Mouse (Mus musculus) CD8-positive naive resting alpha-beta T cell, adult 2 months (primary cell): ENCODE data around the gene Camta1.

Experiments
- DNase-seq, 2 experiments: peaks; one replicate each; pipeline ENCODE4 v3.0.0; 2022; ENCODE audit warnings: low read depth in 2 of 2, low spot score in 2 of 2

Gene Camta1

DNA sequence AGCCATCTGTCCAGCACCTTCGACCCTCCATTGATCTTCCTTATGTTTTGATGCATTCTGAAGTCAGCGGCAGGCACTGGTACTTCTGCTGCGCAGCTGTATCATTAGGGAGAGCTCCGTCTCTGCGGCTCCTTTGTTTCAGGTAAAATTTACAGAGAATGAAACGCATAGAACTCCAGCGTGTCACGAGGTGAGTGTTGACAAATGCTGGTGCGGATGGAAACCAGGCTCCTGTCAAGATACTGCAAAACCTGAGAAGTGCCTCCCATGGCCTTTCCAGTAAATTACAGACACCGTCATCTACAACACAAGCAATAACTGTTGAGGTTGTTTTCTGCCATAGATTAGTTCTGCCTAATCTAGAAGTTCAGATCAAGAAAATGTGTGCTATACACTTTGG is 328.2 kb downstream of the Camta1 start:
- no peak for DNase-seq

- DNase-seq, result no peak
Measured at GRCm38 (mm10) chr4:151528436-151528835, 333.2 kb downstream of the Camta1 start.

- no peak for DNase-seq
Measured at GRCm38 (mm10) chr4:151527763-151528162, 333.9 kb downstream of the Camta1 start.

GRCm38 (mm10) chr4:151520103-151520502 is 341.6 kb downstream of the Camta1 start:
- no peak for DNase-seq

DNA sequence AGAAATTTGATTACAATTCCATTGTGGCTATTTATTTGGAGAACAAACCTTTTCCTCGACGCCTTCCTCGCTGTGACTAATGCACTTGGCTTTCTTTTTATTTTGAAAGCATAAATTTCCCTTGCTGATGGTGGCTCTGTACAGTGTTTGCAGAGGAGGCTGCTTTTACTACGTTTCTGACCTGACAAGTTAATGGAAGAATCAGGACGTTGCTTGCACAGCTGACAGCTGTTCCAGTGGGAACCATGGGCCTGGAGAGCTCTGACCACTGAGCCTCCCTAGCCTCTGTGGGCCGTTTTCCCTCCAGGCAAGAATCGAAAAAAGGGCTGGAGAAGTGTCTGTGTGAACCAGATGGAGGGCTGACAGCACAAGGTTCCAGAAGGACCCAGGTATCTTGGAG is 342.7 kb downstream of the Camta1 start:
- DNase-seq, result no peak

DNA sequence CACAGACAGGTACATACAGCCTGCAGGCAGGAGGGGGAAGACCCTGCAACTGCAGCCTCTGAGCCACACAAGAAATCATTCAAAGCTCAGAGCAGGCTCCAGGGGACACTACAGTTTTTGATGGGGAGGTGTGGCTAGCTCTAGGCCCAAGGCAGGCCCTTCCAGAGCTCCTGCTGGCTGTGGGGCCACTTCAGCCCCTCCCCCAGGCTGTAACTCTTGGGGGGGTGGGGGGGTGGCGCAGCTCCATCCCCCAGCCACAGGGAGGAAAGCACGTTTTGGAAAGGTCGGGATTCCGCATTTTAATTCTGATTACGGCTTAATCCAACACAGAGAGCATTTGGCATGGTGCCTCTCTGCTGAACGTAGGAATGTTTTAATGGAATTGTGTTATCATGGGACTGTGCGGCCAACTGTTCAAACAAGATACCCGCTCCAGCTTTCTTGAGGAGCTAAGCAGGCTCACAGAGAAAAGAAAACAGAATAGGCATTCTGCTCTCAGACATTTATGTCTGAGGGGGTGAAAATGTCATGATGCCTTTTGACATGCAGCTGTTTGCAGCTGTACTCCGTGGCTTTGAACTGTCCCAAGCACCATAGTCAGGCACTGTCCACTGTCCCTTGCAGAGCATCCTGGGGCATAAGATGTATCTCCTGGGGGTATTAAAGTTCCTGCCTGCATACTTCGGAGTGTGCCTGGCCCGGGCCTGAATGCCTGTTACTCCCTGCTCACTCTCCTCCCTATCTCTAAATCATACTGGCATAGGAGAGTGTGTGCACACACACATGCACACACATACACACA is 344.5 kb downstream of the Camta1 start:
- no peak for DNase-seq

DNA sequence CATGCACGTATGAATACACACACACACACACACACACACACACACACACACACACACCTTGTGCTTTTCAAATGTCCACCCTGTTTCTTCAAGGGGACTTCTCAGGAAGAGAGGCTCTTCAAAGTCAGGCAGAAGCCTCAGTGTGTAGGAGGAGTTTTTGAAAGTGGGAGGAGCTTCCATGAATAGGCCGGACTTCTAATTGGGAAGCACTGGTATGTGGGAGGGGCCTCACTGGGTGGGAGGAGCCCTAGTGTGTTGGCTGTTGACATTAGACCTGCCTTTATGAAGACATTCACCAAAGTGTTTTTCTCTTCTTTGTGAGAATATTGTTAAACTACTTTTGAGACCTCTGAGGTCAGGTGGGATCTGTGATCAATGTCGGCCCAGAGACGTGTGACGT is 346.4 kb downstream of the Camta1 start:
- DNase-seq, result no peak

- DNase-seq, result no peak
Measured at GRCm38 (mm10) chr4:151511092-151511491, 350.6 kb downstream of the Camta1 start.

GRCm38 (mm10) chr4:151510417-151510816 is 351.3 kb downstream of the Camta1 start:
- no peak for DNase-seq

DNA sequence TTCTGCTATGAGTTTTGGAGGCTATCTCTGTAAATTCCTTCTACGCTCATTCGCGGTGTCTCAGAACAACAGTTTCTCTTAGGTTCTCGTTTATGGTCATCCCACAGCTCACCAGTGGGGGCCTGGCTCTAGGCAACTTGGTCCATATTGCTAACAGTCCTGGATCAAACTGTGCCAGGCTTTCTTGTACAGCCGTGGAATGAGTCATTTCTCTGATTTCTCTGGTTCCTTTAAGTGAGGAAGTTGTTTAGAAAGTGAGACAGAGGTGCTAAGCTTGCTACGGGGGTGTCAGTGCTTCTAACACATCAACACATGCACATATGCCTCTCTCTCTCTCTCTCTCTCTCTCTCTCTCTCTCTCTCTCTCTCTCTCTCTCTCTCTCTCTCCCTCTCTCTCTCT is 355.0 kb downstream of the Camta1 start:
- no peak for DNase-seq

- no peak for DNase-seq
Measured at GRCm38 (mm10) chr4:151498481-151499276, 363.0 kb downstream of the Camta1 start.

GRCm38 (mm10) chr4:151496581-151496980 is 365.1 kb downstream of the Camta1 start:
- DNase-seq, result no peak

DNA sequence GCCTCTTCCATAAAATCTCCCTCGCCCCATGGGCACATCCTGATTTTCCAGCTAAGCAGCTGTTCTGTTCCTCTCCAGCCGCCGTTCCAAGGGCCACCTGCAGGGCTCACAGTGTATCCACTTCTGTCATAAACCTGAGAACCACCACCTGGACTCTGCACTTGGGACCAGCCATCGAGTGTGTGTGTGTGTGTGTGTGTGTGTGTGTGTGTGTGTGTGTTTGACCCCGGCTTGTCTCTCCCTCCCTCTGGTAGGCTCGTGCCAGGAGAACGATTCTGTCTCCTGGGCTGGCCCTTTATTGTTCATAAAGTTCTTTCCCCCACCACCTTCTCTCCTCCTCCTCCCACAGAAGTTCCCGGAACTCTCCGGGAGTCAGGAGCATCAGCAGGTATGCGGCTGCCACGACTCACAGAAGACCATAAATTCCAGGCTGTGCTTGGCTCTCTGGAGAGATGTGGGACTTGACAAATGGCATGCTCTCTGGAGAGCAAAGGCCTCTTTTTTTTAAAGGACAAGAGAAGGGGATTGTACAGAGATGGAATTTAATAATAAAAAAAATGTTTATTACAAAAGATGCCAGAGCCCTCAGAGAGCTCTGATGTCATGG is 366.3 kb downstream of the Camta1 start:
- no peak for DNase-seq

DNA sequence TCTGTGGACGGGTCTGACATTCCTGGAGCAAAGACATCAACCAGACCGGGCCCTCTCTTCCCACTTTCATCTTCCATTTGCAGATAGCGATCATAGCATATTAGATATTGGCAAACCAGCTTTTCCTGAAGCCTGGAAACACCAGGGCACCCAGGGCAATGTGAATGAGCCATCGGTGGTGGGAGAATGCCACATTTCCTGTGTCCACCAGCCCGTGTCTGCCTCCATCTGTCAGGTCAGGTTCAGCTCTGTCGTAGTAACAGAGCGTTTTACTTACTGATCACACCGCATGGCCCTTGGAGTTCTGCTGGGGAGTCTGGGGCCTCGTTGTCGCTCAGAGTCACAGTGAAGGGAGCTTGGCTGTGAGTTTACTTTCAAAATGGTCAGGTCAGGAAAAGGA is 368.9 kb downstream of the Camta1 start:
- DNase-seq, result no peak

DNA sequence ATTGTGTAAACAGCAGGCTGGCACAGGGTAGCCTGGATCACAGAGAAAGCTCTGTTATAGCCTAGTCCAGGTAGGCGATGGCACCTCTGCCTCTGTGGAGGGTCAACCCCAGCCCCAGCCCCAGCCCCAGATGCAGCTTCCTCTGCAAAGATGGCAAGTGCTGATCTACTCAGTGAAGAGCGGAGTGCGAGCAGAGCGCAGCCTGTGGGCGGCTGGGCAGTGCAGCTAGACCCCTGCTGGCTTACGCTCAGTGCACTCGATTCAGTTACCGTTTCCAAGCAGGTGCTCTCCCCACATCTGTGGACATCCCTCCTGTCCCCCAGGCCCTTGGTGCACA is 377.7 kb downstream of the Camta1 start:
- DNase-seq, result no peak

DNA sequence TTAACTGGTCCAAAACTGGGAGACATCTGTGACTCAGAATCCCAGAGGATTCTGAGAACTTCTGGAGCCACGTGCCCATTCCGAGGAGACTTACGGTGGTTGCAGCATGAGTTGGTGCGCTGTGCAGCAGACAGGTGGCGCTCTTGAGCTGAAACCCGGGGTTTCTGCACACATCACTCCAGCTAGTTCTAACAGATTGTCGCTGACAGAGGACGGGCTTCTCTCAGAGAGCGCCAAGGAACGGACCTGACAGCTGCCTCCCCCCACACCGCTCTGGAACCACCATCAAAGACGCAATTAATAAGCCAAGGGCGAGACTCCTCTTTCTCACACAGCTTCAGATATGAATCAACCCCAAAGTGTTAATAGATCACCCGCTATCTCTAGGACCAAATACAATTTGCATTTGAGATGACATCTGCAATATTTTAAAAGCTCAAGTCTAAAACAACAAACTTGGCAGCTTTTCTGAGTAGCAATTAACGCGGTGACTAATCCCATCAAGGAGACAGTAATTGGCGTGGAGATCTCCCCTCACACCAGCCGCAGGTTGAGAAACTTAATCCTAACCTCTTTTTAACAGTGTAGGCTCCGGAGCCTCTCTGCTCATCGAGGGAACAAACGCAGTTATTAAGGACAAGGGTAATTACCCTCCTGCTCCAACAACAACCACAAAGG is 378.2 kb downstream of the Camta1 start:
- DNase-seq, result no peak

DNA sequence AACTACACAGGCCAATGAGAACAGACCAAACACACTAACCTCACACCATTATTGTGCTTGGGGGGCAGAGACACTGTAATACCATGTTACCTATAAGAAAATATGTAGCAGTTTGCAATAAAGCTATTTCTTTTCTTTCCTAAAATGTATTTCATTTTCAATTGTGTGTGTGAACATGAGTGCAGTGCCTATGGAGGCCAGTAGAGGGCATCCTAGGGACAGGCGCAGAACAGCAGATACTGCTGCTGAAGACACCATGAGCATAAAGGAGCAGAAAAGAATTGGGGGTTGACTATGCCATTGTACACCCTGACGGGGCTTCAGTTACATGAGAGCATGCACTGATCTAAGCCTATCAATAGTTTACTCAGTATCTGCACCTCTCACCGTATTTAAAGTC is 380.7 kb downstream of the Camta1 start:
- no peak for DNase-seq

DNA sequence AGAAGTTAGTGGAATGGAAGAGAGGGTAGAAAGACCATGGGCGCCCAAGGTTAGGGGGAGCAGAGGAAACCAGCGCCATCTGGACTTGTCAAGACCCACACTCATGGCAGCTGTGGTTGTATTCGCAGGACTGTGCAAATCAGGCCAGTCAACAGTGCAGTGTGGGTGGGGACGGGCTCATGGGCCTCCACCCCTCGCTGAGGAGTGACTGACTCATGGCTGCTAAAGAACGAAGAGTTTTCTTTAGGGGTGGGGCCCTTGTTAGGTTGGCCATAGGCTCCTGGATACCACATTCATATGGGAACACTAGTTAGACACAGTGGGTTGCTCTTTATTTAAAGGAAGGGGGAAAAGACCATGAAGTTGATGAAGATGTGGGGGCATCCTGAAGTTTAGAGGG is 383.7 kb downstream of the Camta1 start:
- no peak for DNase-seq

- DNase-seq, result no peak
Measured at GRCm38 (mm10) chr4:151474895-151475470, 386.7 kb downstream of the Camta1 start.

DNA sequence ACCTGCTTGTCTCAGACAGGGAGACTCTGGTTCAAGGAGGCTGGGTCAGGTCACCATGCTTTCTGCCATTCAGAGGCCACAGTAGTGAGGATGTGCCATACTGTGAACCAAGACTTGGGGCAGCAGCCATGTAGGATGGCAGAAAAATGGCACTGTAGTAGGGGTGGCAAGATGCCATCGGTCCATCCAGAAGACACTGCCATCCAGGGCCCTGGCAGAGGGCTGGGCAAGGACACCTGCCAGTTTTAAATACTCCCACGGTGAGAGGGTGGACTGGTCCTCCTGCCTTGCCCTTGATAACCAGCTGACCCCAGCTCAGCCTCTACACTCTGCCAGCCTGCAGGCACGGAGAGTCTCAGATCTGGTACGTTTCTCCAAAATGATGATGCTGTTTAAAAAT is 389.8 kb downstream of the Camta1 start:
- no peak for DNase-seq

DNA sequence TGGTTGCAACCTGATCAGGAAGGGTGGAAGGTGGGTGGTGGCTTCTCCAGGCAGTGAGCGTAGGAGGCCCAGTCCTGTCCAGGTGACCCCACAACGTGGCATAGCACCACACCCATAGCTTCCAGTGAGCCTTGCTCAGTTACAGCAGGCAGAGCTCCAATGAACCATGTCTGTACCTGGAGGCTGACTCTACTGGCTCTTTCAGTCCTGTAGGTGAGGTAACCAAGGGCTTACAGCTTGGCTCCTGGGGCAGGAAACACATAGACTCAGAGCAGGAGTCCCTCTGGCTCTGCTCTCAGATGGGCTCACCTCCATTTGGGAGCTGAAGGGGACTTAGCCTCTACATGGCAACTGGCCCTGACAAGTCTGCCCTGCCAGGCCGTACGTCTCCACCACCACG is 393.3 kb downstream of the Camta1 start:
- no peak for DNase-seq
